Mouse (Mus musculus) erythroblast, embryonic 14.5 days (primary cell): ENCODE data around the gene Mcm5. TPM values are rescaled to one million over a fixed set of nuclear protein-coding genes. Genes with fewer than 3 reads are reported as not detected.

Experiments
- H3K27me3 ChIP-seq: 2 replicates; pipeline ENCODE4 v1.6.1; 2012; ENCODE audit warnings: inconsistent platforms; ENCODE audit not compliant: control insufficient read depth
- H3K36me3 ChIP-seq: 2 replicates; pipeline ENCODE4 v1.6.1; 2012; ENCODE audit warnings: mild to moderate bottlenecking, inconsistent platforms; ENCODE audit not compliant: control insufficient read depth
- H3K4me1 ChIP-seq: 2 replicates; pipeline ENCODE4 v1.6.1; 2012; ENCODE audit warnings: inconsistent platforms; ENCODE audit not compliant: control insufficient read depth
- H3K4me3 ChIP-seq: replicated peaks from 2 replicates; pipeline ENCODE3; 2012; ENCODE audit warnings: moderate library complexity, mild to moderate bottlenecking, inconsistent platforms
- H3K9me3 ChIP-seq: 2 replicates; pipeline ENCODE4 v1.6.1; 2012; ENCODE audit warnings: low read length, inconsistent platforms, mixed read lengths; ENCODE audit not compliant: control insufficient read depth
- GATA1 ChIP-seq: IDR thresholded peaks from 2 replicates; pipeline ENCODE4 v1.6.1; 2012; ENCODE audit warnings: low read length, inconsistent platforms, mixed read lengths
- TAL1 ChIP-seq: IDR thresholded peaks from 3 replicates; pipeline ENCODE4 v1.6.1; 2012; ENCODE audit warnings: low read length, inconsistent platforms, mixed read lengths
- polyA plus RNA-seq: library from polyadenylated mRNA; stranded (reverse); fragments of >175 nt; gene quantifications from 2 replicates; pipeline ENCODE4 v1.2.3, GENCODE M21; 2012

Gene Mcm5
- polyA plus RNA-seq, 1 experiment = 11.0 TPM

- Histone ChIP-seq H3K36me3 (no peaks in the 10 kb centered on the region), H3K4me1 (peaks cover 47% of the 10 kb centered on the region), H3K9me3 (peaks cover 9% of the 10 kb centered on the region), H3K27me3 (peaks cover 8% of the 10 kb centered on the region), H3K4me3 (no peak overlapping the region)
- no peak for TF ChIP-seq TAL1
- no peak for TF ChIP-seq GATA1
Measured at GRCm38 (mm10) chr8:75078215-75078614, 31.2 kb upstream of the Mcm5 start.

DNA sequence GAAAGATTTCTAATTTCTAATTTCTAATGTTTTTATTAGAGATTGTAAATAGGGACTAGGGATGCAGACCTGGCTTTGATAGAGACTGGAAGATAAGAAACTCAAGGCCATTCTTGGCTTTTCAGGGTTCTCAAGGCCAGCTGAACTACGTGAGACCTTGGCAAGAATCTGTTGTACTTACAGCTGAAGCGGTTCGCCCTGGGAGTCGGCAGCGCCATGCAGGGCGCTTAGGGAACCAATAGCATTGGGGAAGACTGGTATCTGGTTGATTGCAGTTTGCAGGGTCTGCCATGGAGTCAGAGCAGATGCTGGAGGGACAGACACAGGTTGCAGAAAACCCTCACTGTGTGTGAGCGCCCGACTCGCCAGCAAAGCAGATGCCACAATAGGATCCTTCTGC lies 30.5 kb upstream of the Mcm5 start:
- Histone ChIP-seq H3K27me3 (peaks cover 8% of the 10 kb centered on the region), H3K9me3 (peaks cover 9% of the 10 kb centered on the region), H3K4me3 (no peak overlapping the region), H3K36me3 (no peaks in the 10 kb centered on the region), H3K4me1 (peaks cover 53% of the 10 kb centered on the region)
- TF ChIP-seq GATA1 (no peak), TAL1 (no peak)

GRCm38 (mm10) chr8:75081364-75082040 lies 27.9 kb upstream of the Mcm5 start:
- no peak overlapping the region for H3K4me3 ChIP-seq
- no peak for TF ChIP-seq GATA1
- no peak for TF ChIP-seq TAL1
- peaks cover 75% of the 10 kb centered on the region for H3K4me1 ChIP-seq
- peaks cover 8% of the 10 kb centered on the region for H3K27me3 ChIP-seq
- no peaks in the 10 kb centered on the region for H3K36me3 ChIP-seq
- H3K9me3 ChIP-seq = peaks cover 9% of the 10 kb centered on the region

- no peaks in the 10 kb centered on the region for H3K36me3 ChIP-seq
- peaks cover 75% of the 10 kb centered on the region for H3K4me1 ChIP-seq
- H3K4me3 ChIP-seq = peak overlapping the region; percentile 75
- H3K9me3 ChIP-seq = peaks cover 9% of the 10 kb centered on the region
- no peak for TF ChIP-seq TAL1
- peak; percentile 74 for TF ChIP-seq GATA1
- peaks cover 8% of the 10 kb centered on the region for H3K27me3 ChIP-seq
Measured at GRCm38 (mm10) chr8:75082181-75082805, 27.1 kb upstream of the Mcm5 start.

- Histone ChIP-seq H3K36me3 (no peaks in the 10 kb centered on the region), H3K9me3 (peaks cover 8% of the 10 kb centered on the region), H3K27me3 (peaks cover 11% of the 10 kb centered on the region), H3K4me3 (peak overlapping the region; percentile 75), H3K4me1 (peaks cover 69% of the 10 kb centered on the region)
- TF ChIP-seq TAL1 (no peak), GATA1 (no peak)
Measured at GRCm38 (mm10) chr8:75083846-75084245, 25.5 kb upstream of the Mcm5 start.

- Histone ChIP-seq H3K9me3 (peaks cover 1% of the 10 kb centered on the region), H3K4me3 (no peak overlapping the region), H3K4me1 (peaks cover 68% of the 10 kb centered on the region), H3K27me3 (peaks cover 17% of the 10 kb centered on the region), H3K36me3 (no peaks in the 10 kb centered on the region)
- TF ChIP-seq GATA1 = no peak
- TF ChIP-seq TAL1 = no peak
Measured at GRCm38 (mm10) chr8:75084382-75085064, 24.8 kb upstream of the Mcm5 start.

- Histone ChIP-seq H3K27me3 (peaks cover 30% of the 10 kb centered on the region), H3K9me3 (no peaks in the 10 kb centered on the region), H3K4me1 (peaks cover 64% of the 10 kb centered on the region), H3K4me3 (no peak overlapping the region), H3K36me3 (no peaks in the 10 kb centered on the region)
- TF ChIP-seq GATA1 (no peak), TAL1 (no peak)
Measured at GRCm38 (mm10) chr8:75086002-75086401, 23.4 kb upstream of the Mcm5 start.

DNA sequence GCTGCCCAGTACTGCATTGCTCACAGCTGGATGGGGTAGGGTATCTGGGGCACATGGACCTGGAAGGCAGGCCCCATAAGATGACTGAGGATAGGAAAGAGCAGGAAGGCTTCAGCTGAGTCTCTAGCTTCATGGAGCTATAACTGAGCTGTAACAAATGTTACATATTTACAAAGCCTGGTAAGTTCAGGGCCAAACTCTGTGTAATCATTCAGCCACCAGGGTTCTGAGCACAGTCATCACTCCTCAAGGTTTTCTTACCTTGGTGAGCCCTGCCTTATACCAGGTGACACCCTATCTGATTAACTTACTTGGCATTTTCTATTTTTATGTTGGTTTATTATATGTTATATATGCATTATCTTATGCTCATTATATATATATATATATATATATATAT lies 22.2 kb upstream of the Mcm5 start:
- Histone ChIP-seq H3K27me3 (peaks cover 33% of the 10 kb centered on the region), H3K36me3 (no peaks in the 10 kb centered on the region), H3K4me1 (peaks cover 53% of the 10 kb centered on the region), H3K4me3 (no peak overlapping the region), H3K9me3 (no peaks in the 10 kb centered on the region)
- no peak for TF ChIP-seq TAL1
- TF ChIP-seq GATA1 = no peak

- Histone ChIP-seq H3K4me3 (no peak overlapping the region), H3K27me3 (peaks cover 54% of the 10 kb centered on the region), H3K9me3 (no peaks in the 10 kb centered on the region), H3K36me3 (no peaks in the 10 kb centered on the region), H3K4me1 (peaks cover 39% of the 10 kb centered on the region)
- no peak for TF ChIP-seq TAL1
- no peak for TF ChIP-seq GATA1
Measured at GRCm38 (mm10) chr8:75088989-75089881, 20.1 kb upstream of the Mcm5 start.
